Mouse (Mus musculus) neutrophil, adult 5-6 weeks (primary cell): ENCODE measurements around the gene Aadacl3. TPM values are rescaled to one million over a fixed set of nuclear protein-coding genes. Genes with fewer than 3 reads are reported as not detected.

Source experiments
- total RNA-seq: library from RNA; stranded (forward); fragments of 200-1000 nt; gene quantifications from 2 replicates; pipeline ENCODE4 v1.2.3, GENCODE M21; 2017

Aadacl3 gene
- total RNA-seq, 1 experiment from 2014 or later, result not detected

Other genes starting within 250 kb of the Aadacl3 start
- not detected in 2 replicates for gene Pramel5, start 183.3 kb downstream of the Aadacl3 start, total RNA-seq
- 0.35 TPM in 1 of 2 replicates, not detected in the other for gene Gm13128, start 133.5 kb downstream of the Aadacl3 start, total RNA-seq
- gene Gm13119, start 105.8 kb downstream of the Aadacl3 start, total RNA-seq, result not detected in 2 replicates
- not detected in 2 replicates for gene Pramef20, start 85.8 kb downstream of the Aadacl3 start, total RNA-seq
- gene Pramef12, start 55.3 kb downstream of the Aadacl3 start, total RNA-seq, result not detected in 2 replicates
- not detected in 2 replicates for gene 1700012P22Rik, start 25.0 kb downstream of the Aadacl3 start, total RNA-seq
- not detected in 2 replicates for gene Gm9944, start 10.4 kb downstream of the Aadacl3 start, total RNA-seq
- gene 9430007A20Rik, start 56.1 kb upstream of the Aadacl3 start, total RNA-seq, result not detected in 2 replicates
- gene Gm13124, start 101.4 kb upstream of the Aadacl3 start, total RNA-seq, result not detected in 2 replicates
- not detected in 2 replicates for gene Aadacl4, start 150.0 kb upstream of the Aadacl3 start, total RNA-seq
- not detected in 2 replicates for gene Gm436, start 222.6 kb upstream of the Aadacl3 start, total RNA-seq